Mouse (Mus musculus) adrenal gland, postnatal 36 days (tissue): ENCODE data around the gene Gfra4. TPM values are rescaled to one million over a fixed set of nuclear protein-coding genes. Genes with fewer than 3 reads are reported as not detected.

ENCODE experiments used
- microRNA-seq: library from miRNA; unstranded; fragments of <30 nt; microRNA quantifications from one replicate; pipeline ENCODE4 v1.2.0, GENCODE M21; 2021
- total RNA-seq, 2 experiments: library from RNA; stranded (reverse); gene quantifications; 2 replicates each; pipeline ENCODE4 v1.2.3; 2021

The Gfra4 gene
- total RNA-seq, 2 experiments from 2014 or later = 4.1 to 4.6 TPM

Small RNA genes lying within 50 kb of the gene (microRNA-seq; reads per million reads assigned to microRNA genes)
- gene Mir6973b = not detected

Other genes starting within 250 kb of the Gfra4 start
- 10 to 100 TPM; 31.3 to 39.4 TPM for gene 4930402H24Rik, start 136.7 kb downstream of the Gfra4 start, total RNA-seq
- 10 to 100 TPM; 32.9 to 38.9 TPM for gene Atrn, start 136.6 kb downstream of the Gfra4 start, total RNA-seq
- gene Adam33, start 20.7 kb upstream of the Gfra4 start, total RNA-seq = 1 to 10 TPM; 2.4 to 3.8 TPM
- gene Siglec1, start 43.7 kb upstream of the Gfra4 start, total RNA-seq = 1 to 10 TPM; 4.2 to 4.7 TPM
- gene Hspa12b, start 84.2 kb upstream of the Gfra4 start, total RNA-seq = 10 to 100 TPM in 1 of 2 experiments, 1 to 10 TPM in 1; 7.7 to 12.3 TPM
- gene Gm11037, start 90.4 kb upstream of the Gfra4 start, total RNA-seq = not detected
- 100 to 1,000 TPM in 1 of 2 experiments, 10 to 100 TPM in 1; 83.7 to 125 TPM for gene 1700037H04Rik, start 117.0 kb upstream of the Gfra4 start, total RNA-seq
- 10 to 100 TPM; 60.0 to 68.2 TPM for gene Cenpb, start 137.0 kb upstream of the Gfra4 start, total RNA-seq
- 1 to 10 TPM; 5.5 to 5.7 TPM for gene Cdc25b, start 143.9 kb upstream of the Gfra4 start, total RNA-seq
- gene Spef1, start 144.2 kb upstream of the Gfra4 start, total RNA-seq = 1 to 10 TPM; 4.9 to 6.1 TPM
- 10 to 100 TPM; 14.0 to 21.1 TPM for gene Ap5s1, start 164.0 kb upstream of the Gfra4 start, total RNA-seq
- gene Mavs, start 191.0 kb upstream of the Gfra4 start, total RNA-seq = 10 to 100 TPM; 32.8 to 43.2 TPM
- gene Pank2, start 219.4 kb upstream of the Gfra4 start, total RNA-seq = 10 to 100 TPM; 46.6 to 58.6 TPM